ENCODE assay signal across 11 mouse cellular contexts in the genomic region with DNA sequence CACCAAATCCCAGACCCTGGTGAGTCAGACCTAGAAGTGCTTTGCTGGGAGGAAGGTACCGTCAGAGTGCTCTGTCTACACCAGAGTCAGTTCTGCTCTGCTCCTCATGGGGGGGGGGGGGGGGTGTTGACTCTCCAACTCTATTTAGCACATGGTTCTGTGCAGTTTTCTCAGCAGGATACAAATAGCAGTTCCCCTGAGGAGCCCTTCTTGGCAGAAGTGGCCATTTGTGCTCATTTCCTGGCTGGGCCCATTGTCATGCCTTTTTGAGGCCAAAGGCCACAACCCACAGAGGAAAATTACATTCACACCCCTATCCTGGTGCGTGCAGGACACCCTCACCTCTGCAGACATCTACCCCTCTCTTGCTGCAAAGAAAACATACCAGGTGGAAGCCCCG.
DNase-seq lines count a peak whose midpoint lies in the region; ATAC-seq lines count a peak whose summit lies in the region.
"Had no signal": no experiment of that assay in that cellular context is flagged by ENCODE, and none has a peak within 500 bp of the region (broad histone marks: within the 10 kb centered on the region; RNA-seq: fewer than 3 reads in every experiment).

No protein-coding gene starts in this region.

- H3K9me3 ChIP-seq in kidney, embryonic 16.5 days (ENCODE audit: low read length), result no peaks in the 10 kb centered on the region
- H3K9me3 ChIP-seq in heart, embryonic 14.5 days (ENCODE audit: control insufficient read depth, low read length), result no peaks in the 10 kb centered on the region
- H3K9me3 ChIP-seq in midbrain, embryonic 15.5 days, result no peaks in the 10 kb centered on the region
- H3K9me3 ChIP-seq: forebrain, embryonic 15.5 days; hindbrain, embryonic 15.5 days had no signal

- H3K9ac ChIP-seq in kidney, embryonic 16.5 days (replicated peaks; ENCODE audit: low read length), result no peak overlapping the region
- H3K9ac ChIP-seq in heart, embryonic 14.5 days (ENCODE audit: low read length), result no peak overlapping the region
- H3K9ac ChIP-seq in midbrain, embryonic 15.5 days, result no peak overlapping the region
- H3K9ac ChIP-seq: forebrain, embryonic 15.5 days; hindbrain, embryonic 15.5 days; liver, embryonic 14.5 days had no signal

- H3K4me1 ChIP-seq in kidney, embryonic 16.5 days (ENCODE audit: insufficient read depth, low read length), result no peaks in the 10 kb centered on the region
- H3K4me1 ChIP-seq in brown adipose tissue, adult 24 weeks (ENCODE audit: control insufficient read depth, insufficient read depth, insufficient read length, low read length), result peaks cover 22% of the 10 kb centered on the region
- no peaks in the 10 kb centered on the region; a peak in 1 of 4 replicates for H3K4me1 ChIP-seq in heart, embryonic 14.5 days (ENCODE audit: control insufficient read depth in 2 of 2, insufficient read depth in 2 of 2, low read length in 2 of 2)
- H3K4me1 ChIP-seq in midbrain, embryonic 15.5 days, result no peaks in the 10 kb centered on the region
- H3K4me1 ChIP-seq: forebrain, embryonic 15.5 days; hindbrain, embryonic 15.5 days had no signal

- ATAC-seq in kidney, embryonic 16.5 days (ENCODE audit: low FRiP score, low TSS enrichment), result no peak
- ATAC-seq in heart, embryonic 14.5 days (ENCODE audit: insufficient number of reproducible peaks, insufficient read depth, low FRiP score, low read depth), result peak; percentile 67
- ATAC-seq in midbrain, embryonic 15.5 days (replicated peaks), result no peak
- ATAC-seq: forebrain, embryonic 15.5 days had no signal

- H3K27ac ChIP-seq in kidney, embryonic 16.5 days (ENCODE audit: low read length), result no peak overlapping the region
- H3K27ac ChIP-seq in brown adipose tissue, adult 24 weeks (replicated peaks; ENCODE audit: low read depth, low read length), result peak overlapping the region; percentile 90
- H3K27ac ChIP-seq in heart, embryonic 14.5 days (replicated peaks in 1 of 2; ENCODE audit: control insufficient read depth in 1 of 2, insufficient read depth in 1 of 2, low read depth in 2 of 2, low read length in 2 of 2), result no peak overlapping the region
- no peak overlapping the region for H3K27ac ChIP-seq in midbrain, embryonic 15.5 days
- H3K27ac ChIP-seq: forebrain, embryonic 15.5 days; hindbrain, embryonic 15.5 days; liver, embryonic 14.5 days had no signal

- DNase-seq in kidney, adult 11 months, result peak; percentile 44
- peak; percentile 63 to 64 for DNase-seq in kidney, postnatal 36 days
- DNase-seq in right cerebral cortex, adult 18-20 months, result no peak
- DNase-seq in right cerebral cortex, postnatal 14 days, result no peak

- H3K27me3 ChIP-seq in kidney, embryonic 16.5 days (ENCODE audit: insufficient read depth, low read length), result no peaks in the 10 kb centered on the region
- no peaks in the 10 kb centered on the region for H3K27me3 ChIP-seq in heart, embryonic 14.5 days (ENCODE audit: control insufficient read depth, insufficient read depth, low read length)
- H3K27me3 ChIP-seq in midbrain, embryonic 15.5 days (replicated peaks), result no peaks in the 10 kb centered on the region
- H3K27me3 ChIP-seq: forebrain, embryonic 15.5 days; hindbrain, embryonic 15.5 days had no signal

- no peaks in the 10 kb centered on the region for H3K36me3 ChIP-seq in kidney, embryonic 16.5 days (ENCODE audit: insufficient read depth, low read length)
- no peaks in the 10 kb centered on the region for H3K36me3 ChIP-seq in heart, embryonic 14.5 days (ENCODE audit: control insufficient read depth, insufficient read depth, low read length)
- no peaks in the 10 kb centered on the region for H3K36me3 ChIP-seq in midbrain, embryonic 15.5 days (replicated peaks)
- H3K36me3 ChIP-seq: forebrain, embryonic 15.5 days; hindbrain, embryonic 15.5 days had no signal

- H3K4me2 ChIP-seq in kidney, embryonic 16.5 days (replicated peaks; ENCODE audit: low read depth, low read length), result no peak overlapping the region
- no peak overlapping the region for H3K4me2 ChIP-seq in heart, embryonic 14.5 days (ENCODE audit: low read length)
- no peak overlapping the region for H3K4me2 ChIP-seq in midbrain, embryonic 15.5 days
- H3K4me2 ChIP-seq: forebrain, embryonic 15.5 days; hindbrain, embryonic 15.5 days had no signal

- WGBS in kidney, embryonic 16.5 days, result 23% methylated on average over 3 of the region's 3 CpGs
- WGBS in heart, embryonic 14.5 days, result 46% methylated on average over 3 of the region's 3 CpGs
- WGBS in midbrain, embryonic 15.5 days, result 77% methylated on average over 3 of the region's 3 CpGs

- H3K4me3 ChIP-seq in kidney, embryonic 16.5 days (ENCODE audit: low read length), result no peak overlapping the region
- no peak overlapping the region for H3K4me3 ChIP-seq in brown adipose tissue, adult 24 weeks (ENCODE audit: insufficient read depth, low read depth, low read length)
- H3K4me3 ChIP-seq in heart, embryonic 14.5 days (ENCODE audit: control insufficient read depth in 1 of 2, insufficient read depth in 1 of 2, low read depth in 1 of 2, low read length in 2 of 2), result no peak overlapping the region
- no peak overlapping the region for H3K4me3 ChIP-seq in midbrain, embryonic 15.5 days
- H3K4me3 ChIP-seq: forebrain, embryonic 15.5 days; hindbrain, embryonic 15.5 days had no signal

Comparison
In these comparisons a context has a peak if more than half of its experiments do, and no peak if none do; other contexts are left out.
1. DNase-seq: peak in kidney, adult 11 months (single experiment) and kidney, postnatal 36 days (2 of 2); none in right cerebral cortex, adult 18-20 months (single experiment) and right cerebral cortex, postnatal 14 days (single experiment).